Mouse (Mus musculus): ENCODE measurements at regions not wholly inside any gene's neighbourhood (a gene's known extent, or its start where the extent isn't known, plus 50 kb on each side); places are given as distances from the start of the nearest gene placed in this dataset.
"Not testable (repeated sequence)": the region's sequence is repeated elsewhere in the genome, so short reads cannot be mapped to it uniquely, and the experiment has no call there.

- not testable (repeated sequence) for ATAC-seq (ENCODE audit: insufficient number of reproducible peaks, low FRiP score, low TSS enrichment, low read depth); H3K27me3 ChIP-seq; H3K4me2 ChIP-seq; H3K4me3 ChIP-seq; H3K9ac ChIP-seq; H3K9me3 ChIP-seq; H3K27ac ChIP-seq; H3K36me3 ChIP-seq; H3K4me1 ChIP-seq
- WGBS: 35% methylated on average over 3 of the region's 3 CpGs
Measured at GRCm38 (mm10) chr12:20928966-20929365, 61.3 kb upstream of the Asap2 start.
